Mouse (Mus musculus) bone marrow, adult 2 months (tissue): ENCODE measurements around the gene Cap2.

ENCODE experiments used
- CTCF ChIP-seq: fragments of 200-500 bp; IDR thresholded peaks from 2 replicates; pipeline ENCODE4 v1.5.1; 2011; ENCODE audit warnings: low read length, control low read depth; ENCODE audit not compliant: control insufficient read depth, insufficient read depth
- POLR2A ChIP-seq: fragments of 200-500 bp; IDR thresholded peaks from 2 replicates; pipeline ENCODE4 v1.6.1; 2011; ENCODE audit warnings: low read depth, mild to moderate bottlenecking, control low read depth, low read length, borderline replicate concordance; ENCODE audit not compliant: control insufficient read depth

GRCm38 (mm10) chr13:46521482-46521881 is 19.8 kb downstream of the Cap2 start:
- no peak for TF ChIP-seq POLR2A
- no peak for TF ChIP-seq CTCF
